Mouse (Mus musculus) cerebellum, postnatal 14 days (tissue): Measurements from ENCODE around the gene Map7d1.

ENCODE experiments used
- DNase-seq, 2 experiments: peaks; one replicate each; pipeline ENCODE4 v3.0.0; 2021; ENCODE audit warnings: mixed read lengths in 2 of 2

Map7d1 gene

GRCm38 (mm10) chr4:126256131-126256791 is at the start of gene Map7d1:
Gene Map7d1 (minus strand): TSS chr4:126256343.
- DNase-seq = peak; percentile 91 to 93

DNA sequence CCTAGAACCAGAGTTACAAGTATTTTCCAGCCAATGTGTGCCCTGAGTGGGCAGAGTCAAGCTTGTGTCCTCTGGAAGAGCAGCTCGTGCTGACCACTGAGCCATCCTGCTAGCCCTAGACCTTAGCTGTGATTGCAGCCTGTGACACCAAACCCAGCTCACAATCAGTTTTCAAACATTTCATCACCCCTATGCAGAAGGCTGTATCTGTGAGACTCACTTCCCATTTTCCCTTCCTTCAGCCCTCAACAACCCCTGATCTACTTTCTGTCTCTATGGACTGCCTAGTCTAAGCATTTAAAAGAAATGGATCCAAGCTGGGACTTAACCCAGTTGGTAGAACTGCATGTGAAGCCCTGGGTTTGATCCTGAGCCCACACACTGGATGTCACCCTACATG is 49.3 kb upstream of the Map7d1 start:
- DNase-seq = no peak

- no peak for DNase-seq
Measured at GRCm38 (mm10) chr4:126303877-126304276, 47.7 kb upstream of the Map7d1 start.

GRCm38 (mm10) chr4:126301584-126302309 is 45.6 kb upstream of the Map7d1 start:
- peak in 1 of 2 experiments; percentile 51 for DNase-seq

- no peak for DNase-seq
Measured at GRCm38 (mm10) chr4:126300916-126301583, 44.9 kb upstream of the Map7d1 start.

- peak; percentile 72 to 73 for DNase-seq
Measured at GRCm38 (mm10) chr4:126296617-126297101, 40.5 kb upstream of the Map7d1 start.

- no peak for DNase-seq
Measured at GRCm38 (mm10) chr4:126295937-126296336, 39.8 kb upstream of the Map7d1 start.

GRCm38 (mm10) chr4:126295152-126295551 is 39.0 kb upstream of the Map7d1 start:
- no peak for DNase-seq

DNA sequence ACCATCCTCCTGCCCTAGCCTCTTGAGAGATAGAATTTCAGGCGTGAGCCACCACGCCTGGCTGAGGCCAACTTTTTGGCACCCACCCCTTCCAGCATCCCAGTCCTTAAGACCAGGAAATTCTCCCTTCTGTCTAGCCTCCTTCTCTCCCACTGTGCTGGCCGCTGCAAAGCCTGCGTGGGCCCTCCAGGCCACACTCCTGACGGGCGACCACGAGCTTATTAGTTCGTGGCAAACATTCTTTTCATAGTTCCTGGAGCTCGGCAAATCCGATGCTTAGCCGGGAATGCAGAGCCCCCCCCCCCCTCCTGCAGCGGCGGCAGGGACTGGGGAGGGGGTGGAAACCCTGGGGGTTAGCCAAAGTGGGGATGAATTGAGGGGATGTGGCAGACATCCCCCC is 35.1 kb upstream of the Map7d1 start:
- DNase-seq = no peak

DNA sequence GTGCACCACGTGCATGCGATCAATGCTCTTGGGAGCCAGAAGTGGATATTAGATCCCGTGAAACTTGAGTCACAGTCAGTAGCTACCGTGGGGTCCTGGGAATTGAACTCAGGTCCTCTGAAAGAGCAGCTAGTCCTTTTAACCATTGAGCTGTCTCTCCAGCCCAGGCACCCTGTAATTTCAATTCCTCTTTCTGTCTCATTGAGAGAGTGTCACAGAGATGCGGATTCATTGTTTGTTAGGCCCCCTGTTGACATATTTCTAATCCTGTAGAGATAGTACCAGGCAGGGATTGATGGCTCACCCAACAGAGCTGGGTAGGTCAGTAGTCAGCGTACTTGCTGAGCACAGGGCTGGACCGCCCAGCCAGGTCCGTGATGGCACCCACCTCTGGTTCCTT is 34.2 kb upstream of the Map7d1 start:
- DNase-seq = no peak

- no peak for DNase-seq
Measured at GRCm38 (mm10) chr4:126288085-126288666, 32.0 kb upstream of the Map7d1 start.

- DNase-seq = no peak
Measured at GRCm38 (mm10) chr4:126287302-126287995, 31.3 kb upstream of the Map7d1 start.

GRCm38 (mm10) chr4:126286492-126286891 is 30.3 kb upstream of the Map7d1 start, which contains the start of gene Col8a2:
Gene Col8a2 (plus strand): TSS chr4:126286793.
- DNase-seq = no peak

DNA sequence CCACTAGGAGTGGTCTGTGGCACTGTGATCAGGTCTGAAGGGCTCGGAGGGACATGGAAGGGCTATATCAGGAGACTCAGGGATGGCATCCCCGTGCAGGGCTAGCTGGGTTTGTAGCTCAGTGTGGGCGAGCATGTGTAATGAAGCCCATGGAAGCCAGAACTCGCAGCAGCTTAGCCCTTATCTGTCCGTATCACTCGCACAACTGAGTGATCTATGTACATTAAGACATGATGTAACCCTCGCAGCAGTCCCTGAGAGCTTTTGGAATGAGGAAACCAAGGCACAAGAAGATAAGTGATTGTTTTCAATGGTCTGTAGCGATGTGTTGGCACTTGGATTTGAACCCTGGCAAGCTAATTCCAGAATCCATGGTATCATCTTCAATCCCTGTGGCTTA is 27.4 kb upstream of the Map7d1 start:
- no peak for DNase-seq

DNA sequence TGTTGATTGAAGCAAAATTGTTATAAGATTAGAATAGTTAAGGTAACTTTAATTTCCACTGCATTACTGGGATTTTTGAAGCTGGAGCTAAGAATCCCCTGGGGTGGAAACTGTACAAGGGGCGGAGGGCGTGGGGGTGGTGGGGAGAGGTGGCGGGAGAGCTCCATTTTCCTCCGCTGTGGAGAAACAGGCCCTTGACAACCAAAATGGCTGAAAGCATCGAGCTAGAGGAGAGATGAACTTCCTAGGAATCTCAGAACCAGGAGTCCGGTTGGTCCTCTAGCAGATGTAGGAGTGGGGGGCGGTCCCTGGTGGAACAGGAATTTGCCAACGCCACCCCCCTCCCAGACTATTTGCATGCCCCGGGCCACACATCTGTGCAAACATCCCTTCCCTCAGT is 25.6 kb upstream of the Map7d1 start:
- DNase-seq = no peak

- DNase-seq = no peak
Measured at GRCm38 (mm10) chr4:126278961-126279360, 22.8 kb upstream of the Map7d1 start.

DNA sequence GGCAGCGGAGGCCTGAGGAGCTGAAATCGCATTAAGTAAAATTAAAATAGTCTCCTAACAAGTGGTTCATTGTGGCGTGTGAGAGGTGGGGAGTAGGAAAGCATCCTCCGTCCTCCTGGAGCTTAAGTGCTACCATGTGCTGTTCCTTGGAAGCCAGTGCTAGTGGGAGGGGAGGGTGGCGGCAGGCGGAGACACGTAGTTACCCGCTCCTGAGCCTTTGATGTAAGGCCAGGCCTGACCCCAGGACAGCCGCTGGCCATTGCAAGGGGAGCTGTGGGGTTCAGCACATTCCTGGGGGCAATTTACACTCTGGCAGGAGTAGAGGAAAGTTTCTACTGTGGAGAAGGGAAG is 22.4 kb upstream of the Map7d1 start:
- no peak for DNase-seq

- DNase-seq = peak; percentile 80 to 84
Measured at GRCm38 (mm10) chr4:126277906-126278564, 21.9 kb upstream of the Map7d1 start.

DNA sequence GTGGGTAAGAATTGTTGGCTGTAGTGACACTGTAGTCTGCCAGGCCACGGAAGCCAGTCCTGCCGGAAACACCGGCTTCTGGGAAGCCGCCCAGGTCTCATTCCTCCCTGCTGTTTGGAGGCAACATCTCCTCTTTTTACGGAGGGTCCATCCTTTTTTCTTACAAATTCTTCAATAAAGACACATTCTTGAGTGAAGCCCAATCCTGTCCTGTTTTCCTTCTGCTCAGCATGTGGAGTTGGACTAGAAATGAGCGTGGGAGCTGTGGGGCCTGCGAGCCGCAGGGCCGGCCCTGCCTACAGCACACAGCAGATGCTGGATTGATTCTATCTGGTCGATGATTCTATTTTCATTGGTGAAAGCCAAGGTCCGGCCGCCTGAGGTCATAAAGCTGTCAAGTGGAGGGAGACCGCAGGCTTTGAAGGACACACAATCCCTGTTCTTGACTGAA is 19.6 kb upstream of the Map7d1 start:
- DNase-seq = peak; percentile 87 to 88

GRCm38 (mm10) chr4:126275081-126275480 is 18.9 kb upstream of the Map7d1 start:
- DNase-seq = peak; percentile 57 to 69

- DNase-seq = peak; percentile 93
Measured at GRCm38 (mm10) chr4:126273753-126274152, 17.6 kb upstream of the Map7d1 start.

- DNase-seq = no peak
Measured at GRCm38 (mm10) chr4:126269292-126269691, 13.1 kb upstream of the Map7d1 start.
